Mouse (Mus musculus) heart, postnatal 10 days (tissue): ENCODE results near the gene Bnc2. TPM values are rescaled to one million over a fixed set of nuclear protein-coding genes. Genes with fewer than 3 reads are reported as not detected.

Source experiments
- DNase-seq, 2 experiments: peaks; one replicate each; pipeline ENCODE4 v3.0.0; 2021
- intact Hi-C: fragments of 180-260 bp; cut with DNase I; formaldehyde crosslinking; loops from one replicate; pipeline ENCODE4 v1.15.1; 2025
- total RNA-seq, 2 experiments: library from RNA; stranded (reverse); gene quantifications; 2 replicates each; pipeline ENCODE4 v1.2.3; 2021

Gene Bnc2
- total RNA-seq, 2 experiments from 2014 or later: 3.3 to 3.7 TPM

DNA sequence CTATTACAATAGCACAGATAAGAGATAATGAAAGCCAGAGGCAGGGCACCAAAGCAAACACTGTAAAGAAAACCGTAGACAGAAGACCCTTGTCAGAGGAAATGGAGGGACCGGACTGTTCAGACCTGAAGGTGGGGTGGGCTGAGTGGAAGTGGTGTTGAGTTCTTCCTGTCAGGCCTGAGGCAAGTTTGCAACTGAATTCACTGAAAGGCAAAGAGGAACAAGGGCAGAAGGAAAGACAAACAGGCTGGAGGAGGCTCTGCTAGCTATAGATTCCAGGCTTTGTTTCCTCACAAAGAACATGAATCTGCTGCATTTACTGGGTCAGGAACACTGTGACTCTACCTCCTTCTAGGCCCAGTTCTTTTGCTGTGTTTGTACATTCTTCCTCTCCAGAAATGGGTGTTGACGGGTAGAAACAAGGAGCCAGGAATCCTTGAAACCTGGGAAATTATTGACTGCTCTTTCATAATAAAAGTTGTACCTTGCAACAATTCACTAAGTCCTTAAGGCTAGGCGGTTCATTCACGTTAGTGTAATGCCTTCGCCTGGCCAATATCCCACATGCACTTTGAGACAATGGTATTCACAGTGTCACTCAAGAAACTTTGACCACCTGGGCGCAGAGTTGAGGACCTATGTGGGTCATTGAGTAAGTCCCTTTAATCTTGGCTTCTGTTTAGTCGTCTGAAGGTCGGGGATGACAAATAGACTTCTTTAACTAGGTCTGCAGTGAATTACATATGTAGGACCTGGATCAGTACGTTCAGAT lies 445.7 kb downstream of the Bnc2 start:
- intact Hi-C loops: no loop called here
- DNase-seq: no peak

DNA sequence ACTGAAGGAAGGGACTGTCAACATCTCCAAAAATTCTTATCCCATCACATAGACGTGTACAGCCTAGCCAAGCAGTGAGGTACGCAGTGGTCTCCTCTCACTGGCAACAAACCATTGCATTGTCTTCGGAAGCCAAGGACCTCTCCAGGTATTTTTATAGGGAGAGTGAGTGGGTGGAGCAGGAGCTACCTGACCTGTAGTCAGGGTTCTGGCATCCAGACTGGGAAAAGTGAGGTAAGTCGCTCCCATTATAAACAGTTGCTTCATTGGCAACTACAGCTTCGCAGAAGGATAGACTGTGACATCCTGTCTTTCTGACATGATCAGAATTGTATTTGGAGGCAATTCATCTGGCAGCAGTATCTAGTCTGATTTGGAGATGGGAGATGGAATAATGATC lies 446.5 kb downstream of the Bnc2 start:
- no peak for DNase-seq
- intact Hi-C loops: no loop called here

Other genes with a start within 250 kb of the Bnc2 start
- 1 to 10 TPM; 7.0 to 7.2 TPM for gene Cntln, start 209.0 kb upstream of the Bnc2 start, total RNA-seq